Mouse (Mus musculus) ES-CJ7 (cell line): ENCODE measurements at regions not wholly inside any gene's neighbourhood (a gene's known extent, or its start where the extent isn't known, plus 50 kb on each side); places are given as distances from the start of the nearest gene placed in this dataset.

Experiments used
- DNase-seq: peaks from one replicate; pipeline ENCODE4 v3.0.0; 2011; ENCODE audit warnings: low read depth, low spot score

GRCm38 (mm10) chr2:51566554-51567246 lies 60.6 kb upstream of the Tas2r134 start:
- DNase-seq: no peak

- DNase-seq: no peak
Observed at GRCm38 (mm10) chr2:51563881-51564280, 63.4 kb upstream of the Tas2r134 start.

- no peak for DNase-seq
Observed at GRCm38 (mm10) chr2:51563240-51563639, 64.1 kb upstream of the Tas2r134 start.

- DNase-seq: no peak
Observed at GRCm38 (mm10) chr2:51550863-51551262, 76.4 kb upstream of the Tas2r134 start.

GRCm38 (mm10) chr2:51549125-51549524 lies 78.2 kb upstream of the Tas2r134 start:
- DNase-seq: no peak

- DNase-seq: peak; percentile 39
Observed at GRCm38 (mm10) chr2:51546181-51546580, 81.1 kb upstream of the Tas2r134 start.

- no peak for DNase-seq
Observed at GRCm38 (mm10) chr2:51543949-51544348, 83.4 kb upstream of the Tas2r134 start.

- peak; percentile 43 for DNase-seq
Observed at GRCm38 (mm10) chr2:51542272-51542671, 85.0 kb upstream of the Tas2r134 start.

- DNase-seq: no peak
Observed at GRCm38 (mm10) chr2:51532709-51533414, 94.4 kb upstream of the Tas2r134 start.

- no peak for DNase-seq
Observed at GRCm38 (mm10) chr2:51531106-51531839, 96.0 kb upstream of the Tas2r134 start.

GRCm38 (mm10) chr2:51522766-51523165 lies 104.5 kb upstream of the Tas2r134 start:
- no peak for DNase-seq

GRCm38 (mm10) chr2:51509220-51510011 lies 117.9 kb upstream of the Tas2r134 start:
- no peak for DNase-seq

- no peak for DNase-seq
Observed at GRCm38 (mm10) chr2:51497896-51498295, 129.4 kb upstream of the Tas2r134 start.

GRCm38 (mm10) chr2:51473753-51474152 lies 153.6 kb upstream of the Tas2r134 start:
- DNase-seq: no peak

GRCm38 (mm10) chr2:51467027-51467694 lies 160.2 kb upstream of the Tas2r134 start:
- peak; percentile 31 for DNase-seq

- no peak for DNase-seq
Observed at GRCm38 (mm10) chr2:51466003-51466402, 161.3 kb upstream of the Tas2r134 start.

- DNase-seq: no peak
Observed at GRCm38 (mm10) chr2:51465576-51465975, 161.7 kb upstream of the Tas2r134 start.

- no peak for DNase-seq
Observed at GRCm38 (mm10) chr2:51464356-51464755, 163.0 kb upstream of the Tas2r134 start.

GRCm38 (mm10) chr2:51460896-51461295 lies 166.4 kb upstream of the Tas2r134 start:
- DNase-seq: no peak

GRCm38 (mm10) chr2:51459486-51459885 lies 167.8 kb upstream of the Tas2r134 start:
- DNase-seq: peak; percentile 49

- DNase-seq: no peak
Observed at GRCm38 (mm10) chr2:51457717-51458116, 169.6 kb upstream of the Tas2r134 start.
